In the genomic region with DNA sequence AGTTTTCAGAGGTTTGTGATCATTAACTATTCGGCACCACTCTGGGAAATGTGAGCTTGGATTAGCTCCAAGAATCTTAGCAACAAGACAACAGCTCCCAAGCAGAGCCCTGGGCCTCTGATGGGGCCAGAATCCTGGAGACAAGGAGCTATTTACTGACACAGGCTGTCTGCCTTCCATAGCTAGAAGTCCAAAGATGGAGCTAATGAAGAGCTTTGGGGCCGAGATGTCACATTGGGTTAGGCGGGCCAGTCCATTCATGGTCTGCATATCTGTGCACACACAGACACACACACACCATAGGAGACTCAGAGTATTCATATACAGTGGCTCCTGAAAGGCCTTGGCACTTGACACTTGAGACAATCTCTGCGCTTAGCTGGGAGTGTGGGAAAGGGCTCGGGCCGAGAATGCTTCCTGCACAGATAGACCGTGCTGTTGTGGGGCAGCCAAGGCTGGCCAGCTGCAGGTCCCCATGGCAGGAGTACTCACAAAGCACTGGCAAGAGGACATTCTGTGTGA, we compare ENCODE assay signal across 8 mouse cellular contexts. TPM values are rescaled to one million over a fixed set of nuclear protein-coding genes. Genes with fewer than 3 reads are reported as not detected.
DNase-seq lines count a peak whose midpoint lies in the region; ATAC-seq lines count a peak whose summit lies in the region.

No protein-coding gene starts in this region.

- WGBS in neural tube, embryonic 12.5 days: 74% methylated on average over 7 of the region's 7 CpGs
- WGBS in stomach, embryonic 16.5 days: 50% methylated on average over 7 of the region's 7 CpGs

- DNase-seq in neural tube, embryonic 10.5 days (ENCODE audit: extremely low spot score, low spot score): no peak
- peak; percentile 60 to 70 for DNase-seq in heart, postnatal 10 days
- peak; percentile 16 to 43 for DNase-seq in kidney, postnatal 25 days
- no peak for DNase-seq in embryo, embryonic 11 days
- no peak for DNase-seq in frontal cortex, postnatal 36 days (ENCODE audit: low spot score in 2 of 2)
- DNase-seq in right cerebral cortex, postnatal 36 days (ENCODE audit: low spot score in 2 of 2): no peak

- no peak overlapping the region for H3K4me3 ChIP-seq in neural tube, embryonic 12.5 days
- no peak overlapping the region for H3K4me3 ChIP-seq in stomach, embryonic 16.5 days (replicated peaks; ENCODE audit: low read length)

- H3K4me2 ChIP-seq in neural tube, embryonic 12.5 days (replicated peaks): no peak overlapping the region
- H3K4me2 ChIP-seq in stomach, embryonic 16.5 days (ENCODE audit: low read depth, low read length): no peak overlapping the region

- H3K4me1 ChIP-seq in neural tube, embryonic 12.5 days: peaks cover 6% of the 10 kb centered on the region
- H3K4me1 ChIP-seq in stomach, embryonic 16.5 days (ENCODE audit: control insufficient read depth, insufficient read depth, low read length): peaks cover 22% of the 10 kb centered on the region

- no peak overlapping the region for H3K9ac ChIP-seq in neural tube, embryonic 12.5 days
- H3K9ac ChIP-seq in stomach, embryonic 16.5 days (ENCODE audit: low read length): peak overlapping the region; percentile 43; the same call in 1 of the 2 replicates

- 0 out of 2 replicates have a peak, but pooled peaks cover 3% of the 10 kb centered on the region for H3K9me3 ChIP-seq in neural tube, embryonic 12.5 days
- 0 out of 2 replicates have a peak, but pooled peaks cover 4% of the 10 kb centered on the region for H3K9me3 ChIP-seq in stomach, embryonic 16.5 days (replicated peaks; ENCODE audit: control insufficient read depth, low read length)

- H3K27me3 ChIP-seq in neural tube, embryonic 12.5 days (replicated peaks): no peaks in the 10 kb centered on the region
- H3K27me3 ChIP-seq in stomach, embryonic 16.5 days (ENCODE audit: control insufficient read depth, insufficient read depth, low read length): no peaks in the 10 kb centered on the region

- peak; percentile 44 for ATAC-seq in neural tube, embryonic 12.5 days (ENCODE audit: low FRiP score, low read depth)
- ATAC-seq in stomach, embryonic 16.5 days (ENCODE audit: insufficient read depth, low FRiP score): peak; percentile 49; the same call in 1 of the 2 replicates

- H3K36me3 ChIP-seq in neural tube, embryonic 12.5 days: no peaks in the 10 kb centered on the region
- no peaks in the 10 kb centered on the region for H3K36me3 ChIP-seq in stomach, embryonic 16.5 days (ENCODE audit: control insufficient read depth, insufficient read depth, low read length)

- peak overlapping the region; percentile 32; the same call in 1 of the 2 replicates for H3K27ac ChIP-seq in neural tube, embryonic 12.5 days
- peak overlapping the region; percentile 83 for H3K27ac ChIP-seq in stomach, embryonic 16.5 days (ENCODE audit: low read length)

- intact Hi-C loops in heart, postnatal 10 days (cut with DNase I): no loop called here

RNA-seq across cellular contexts. Expression of a gene that starts 39.8 kb away (rescaled TPM):
- 3.5 and 3.9 TPM in 2 replicates for polyA plus RNA-seq in neural tube, embryonic 12.5 days (2016; fragmentation: Nextera tagmentation; extraction: Ambion mirVana)
- total RNA-seq in heart, postnatal 10 days (2021): 10 to 100 TPM; 72.2 to 86.1 TPM
- 26.1 and 29.0 TPM in 2 replicates for polyA plus RNA-seq in stomach, embryonic 16.5 days (2015; fragmentation: Nextera tagmentation; extraction: Ambion mirVana)

Comparison
In these comparisons a context has a peak if more than half of its experiments do, and no peak if none do; other contexts are left out.
1. DNase-seq: peak in heart, postnatal 10 days (2 of 2) and kidney, postnatal 25 days (2 of 2); none in neural tube, embryonic 10.5 days (single experiment), embryo, embryonic 11 days (single experiment), frontal cortex, postnatal 36 days (0 of 2) and right cerebral cortex, postnatal 36 days (0 of 2).